Mouse (Mus musculus): ENCODE results near the gene Gusb. TPM values are rescaled to one million over a fixed set of nuclear protein-coding genes. Genes with fewer than 3 reads are reported as not detected.

Gusb gene
- polyA plus RNA-seq, 1 experiment from 2014 or later: 15.9 TPM

DNA sequence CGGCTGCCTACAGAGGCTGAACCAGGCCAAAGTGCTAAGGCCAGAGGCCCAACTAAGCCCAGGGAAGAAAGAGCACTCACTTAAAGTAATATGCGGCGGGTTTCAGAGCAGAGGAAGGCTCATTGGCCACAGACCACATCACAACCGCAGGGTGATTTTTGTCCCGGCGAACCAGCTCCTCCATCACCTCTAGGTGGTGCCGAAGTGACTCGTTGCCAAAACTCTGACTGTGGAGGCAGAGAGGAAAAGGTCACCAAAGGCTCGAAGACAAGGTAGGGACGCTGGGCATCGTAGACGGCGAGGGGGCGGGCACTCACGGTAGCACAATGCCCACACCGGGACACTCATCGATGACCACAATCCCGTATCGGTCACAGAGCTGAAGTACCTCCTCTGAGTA, 5.1 kb downstream of the Gusb start:
- Histone ChIP-seq H3K4me1 (peaks cover 10% of the 10 kb centered on the region), H3K4me3 (no peak overlapping the region), H3K9me3 (replicated peaks) (no peaks in the 10 kb centered on the region), H3K9ac (no peak overlapping the region), H3K4me2 (no peak overlapping the region), H3K27ac (no peak overlapping the region), H3K27me3 (no peaks in the 10 kb centered on the region), H3K36me3 (ENCODE audit: poor library complexity, severe bottlenecking) (no peaks in the 10 kb centered on the region)
- WGBS: 73% methylated on average over 19 of the region's 19 CpGs
- no peak for ATAC-seq

DNA sequence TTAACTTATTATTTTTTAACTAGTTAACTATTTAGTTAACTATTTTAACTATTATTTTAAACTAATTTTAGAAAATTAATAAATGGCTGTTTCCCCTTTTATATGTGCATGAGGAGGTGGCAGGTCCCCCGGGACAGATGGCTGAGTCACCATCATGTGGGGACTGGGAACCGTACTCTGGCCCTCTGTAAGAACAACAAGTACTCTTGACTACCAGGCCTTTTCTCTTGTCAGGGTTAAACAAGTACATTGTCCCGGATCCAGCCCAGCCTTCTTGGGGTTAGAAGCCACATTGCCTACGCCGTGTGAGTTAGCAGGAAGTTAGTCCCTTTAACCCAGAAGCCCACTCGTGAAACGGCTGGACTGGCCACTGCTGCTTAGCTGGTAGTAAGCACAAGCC, 7.9 kb downstream of the Gusb start:
- Histone ChIP-seq H3K4me2 (no peak overlapping the region), H3K4me3 (no peak overlapping the region), H3K9ac (no peak overlapping the region), H3K27me3 (no peaks in the 10 kb centered on the region), H3K9me3 (replicated peaks) (no peaks in the 10 kb centered on the region), H3K4me1 (no peaks in the 10 kb centered on the region), H3K27ac (no peak overlapping the region), H3K36me3 (ENCODE audit: poor library complexity, severe bottlenecking) (peaks cover 6% of the 10 kb centered on the region; the same call in 1 of the 2 replicates)
- no peak for ATAC-seq
- WGBS: 94% methylated on average over 7 of the region's 7 CpGs

DNA sequence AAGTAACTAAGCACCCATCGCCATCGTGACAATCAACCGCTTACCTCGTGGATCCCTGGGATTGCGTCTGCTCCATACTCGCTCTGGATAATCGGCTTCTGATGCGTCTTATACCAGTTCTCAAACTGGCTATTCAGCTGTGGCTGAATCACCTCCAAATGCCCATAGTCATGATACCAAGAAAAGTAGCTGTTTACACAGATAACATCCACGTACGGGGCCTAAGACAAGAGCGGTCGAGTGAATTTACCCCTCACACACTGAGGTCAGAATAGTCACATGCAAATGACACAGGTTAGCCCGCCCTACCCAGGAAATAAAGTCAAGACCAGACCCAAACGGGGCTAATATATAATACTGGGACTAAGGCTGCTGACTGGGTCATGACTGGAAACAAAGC, 9.5 kb downstream of the Gusb start:
- Histone ChIP-seq H3K27ac (no peak overlapping the region), H3K4me1 (no peaks in the 10 kb centered on the region), H3K9ac (no peak overlapping the region), H3K9me3 (replicated peaks) (no peaks in the 10 kb centered on the region), H3K36me3 (ENCODE audit: poor library complexity, severe bottlenecking) (peaks cover 11% of the 10 kb centered on the region; the same call in 1 of the 2 replicates), H3K4me3 (no peak overlapping the region), H3K27me3 (no peaks in the 10 kb centered on the region), H3K4me2 (no peak overlapping the region)
- no peak for ATAC-seq
- WGBS: 91% methylated on average over 14 of the region's 14 CpGs

DNA sequence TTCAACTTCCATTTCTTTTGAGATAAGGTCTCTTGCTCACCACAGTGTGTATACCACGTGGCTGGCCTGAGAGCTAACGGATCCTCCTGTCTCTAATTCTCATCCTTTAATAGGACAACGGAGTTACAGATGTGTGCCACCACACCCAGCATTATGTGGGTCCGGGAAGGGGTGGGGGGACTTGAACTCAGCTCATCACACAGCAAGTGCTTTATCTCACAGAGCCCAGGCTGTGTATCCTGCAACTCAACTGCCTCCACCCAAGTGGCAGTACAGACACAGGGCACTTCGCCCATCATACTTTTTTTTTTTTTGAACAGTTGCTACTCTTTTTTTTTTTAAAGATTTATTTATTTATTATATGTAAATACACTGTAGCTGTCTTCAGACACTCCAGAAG, 11.0 kb downstream of the Gusb start:
- no peak for ATAC-seq
- no peak overlapping the region for H3K9ac ChIP-seq
- no peak overlapping the region for H3K27ac ChIP-seq
- H3K4me2 ChIP-seq: no peak overlapping the region
- no peak overlapping the region for H3K4me3 ChIP-seq
- H3K4me1 ChIP-seq: no peaks in the 10 kb centered on the region
- 93% methylated on average over 5 of the region's 5 CpGs for WGBS
- peaks cover 15% of the 10 kb centered on the region; the same call in 1 of the 2 replicates for H3K36me3 ChIP-seq (ENCODE audit: poor library complexity, severe bottlenecking)
- no peaks in the 10 kb centered on the region for H3K9me3 ChIP-seq (replicated peaks)
- no peaks in the 10 kb centered on the region for H3K27me3 ChIP-seq

DNA sequence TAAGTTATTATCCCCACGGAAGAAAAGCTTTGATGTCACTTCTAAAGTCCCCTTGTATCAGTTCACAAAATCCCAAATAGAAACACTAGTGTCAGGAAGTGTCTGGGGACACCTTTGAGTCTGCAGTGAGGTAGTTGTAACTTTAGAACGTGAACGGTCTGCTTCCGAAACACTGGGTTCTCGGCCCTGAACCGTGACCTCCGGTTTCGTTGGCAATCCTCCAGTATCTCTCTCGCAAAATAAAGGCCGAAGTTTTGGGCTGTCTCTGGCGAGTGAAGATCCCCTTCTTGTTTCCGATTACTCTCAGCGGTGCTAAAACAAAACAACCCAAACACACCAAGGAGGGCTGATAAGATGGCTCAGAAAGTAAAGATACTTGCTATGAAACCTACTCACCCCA, 13.5 kb downstream of the Gusb start:
- Histone ChIP-seq H3K9ac (no peak overlapping the region), H3K27me3 (no peaks in the 10 kb centered on the region), H3K4me3 (no peak overlapping the region), H3K4me2 (no peak overlapping the region), H3K36me3 (ENCODE audit: poor library complexity, severe bottlenecking) (peaks cover 15% of the 10 kb centered on the region; the same call in 1 of the 2 replicates), H3K4me1 (no peaks in the 10 kb centered on the region), H3K27ac (no peak overlapping the region), H3K9me3 (replicated peaks) (no peaks in the 10 kb centered on the region)
- ATAC-seq: no peak
- 87% methylated on average over 13 of the region's 13 CpGs for WGBS

DNA sequence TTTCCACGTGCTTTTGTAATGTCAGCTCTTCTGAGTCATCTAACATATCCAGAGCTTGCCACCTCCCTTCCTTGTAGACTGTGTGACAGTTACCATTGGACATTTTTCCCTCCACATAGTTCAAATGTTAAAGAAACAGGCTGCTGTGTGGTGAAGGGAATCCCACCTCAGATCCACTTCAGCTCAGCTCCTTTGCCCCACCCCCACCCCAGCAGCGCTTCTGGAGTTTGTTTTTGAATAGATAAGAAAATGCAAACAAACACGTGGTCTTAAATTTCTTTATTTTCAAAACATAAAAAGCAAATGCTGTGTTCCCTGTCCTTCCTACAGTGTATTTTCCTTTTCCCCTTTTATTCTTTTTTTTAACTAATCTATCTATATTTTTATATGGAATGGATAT, 22.6 kb downstream of the Gusb start:
- H3K4me3 ChIP-seq: no peak overlapping the region
- H3K9ac ChIP-seq: no peak overlapping the region
- H3K9me3 ChIP-seq (replicated peaks): no peaks in the 10 kb centered on the region
- no peak overlapping the region for H3K4me2 ChIP-seq
- H3K4me1 ChIP-seq: no peaks in the 10 kb centered on the region
- H3K36me3 ChIP-seq (ENCODE audit: poor library complexity, severe bottlenecking): peaks cover 21% of the 10 kb centered on the region
- 84% methylated on average over 3 of the region's 3 CpGs for WGBS
- H3K27me3 ChIP-seq: no peaks in the 10 kb centered on the region
- no peak for ATAC-seq
- H3K27ac ChIP-seq: no peak overlapping the region

DNA sequence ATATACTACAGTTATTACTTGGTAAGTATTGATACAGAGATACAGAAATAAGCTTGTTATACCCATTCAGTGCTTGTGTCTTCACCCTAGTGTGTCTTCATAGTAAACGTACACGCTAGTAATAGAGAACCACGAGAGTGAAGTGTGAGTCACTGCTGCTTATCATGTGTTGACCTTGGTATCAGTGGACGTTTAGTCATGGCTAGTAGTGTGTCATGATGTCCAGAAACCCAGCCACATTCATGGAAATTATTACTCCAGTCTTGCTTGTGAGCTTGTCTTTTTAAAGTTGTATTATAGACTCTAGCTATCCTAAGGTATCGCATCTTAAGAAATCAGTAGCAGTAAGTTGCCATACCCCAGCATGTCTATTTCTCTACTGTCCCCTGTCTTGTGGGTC, 24.2 kb downstream of the Gusb start:
- ATAC-seq: no peak
- no peaks in the 10 kb centered on the region for H3K4me1 ChIP-seq
- WGBS: 89% methylated on average over 5 of the region's 5 CpGs

DNA sequence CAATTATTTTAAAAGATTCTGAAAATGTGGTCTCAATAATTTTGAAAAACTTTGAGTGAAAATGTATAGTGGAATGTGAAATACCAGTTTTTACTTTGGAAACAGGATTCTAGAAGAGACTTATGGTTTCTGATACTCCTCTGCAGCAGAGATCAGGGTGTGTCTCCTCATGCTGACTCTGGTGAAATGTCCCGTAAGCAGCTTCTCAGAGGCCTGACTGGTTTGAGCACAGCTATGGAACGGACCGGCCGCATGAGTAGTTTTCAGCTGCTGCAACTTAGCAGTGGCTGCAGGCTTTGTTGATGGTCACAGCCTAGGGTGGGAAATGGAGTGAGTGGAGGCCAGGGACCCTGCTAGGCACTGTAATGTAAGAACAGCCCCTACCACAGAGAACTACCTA, 25.1 kb downstream of the Gusb start:
- no peaks in the 10 kb centered on the region for H3K27me3 ChIP-seq
- 86% methylated on average over 4 of the region's 4 CpGs for WGBS
- H3K36me3 ChIP-seq (ENCODE audit: poor library complexity, severe bottlenecking): peaks cover 5% of the 10 kb centered on the region; the same call in 1 of the 2 replicates
- ATAC-seq: no peak
- H3K9ac ChIP-seq: no peak overlapping the region
- no peak overlapping the region for H3K27ac ChIP-seq
- no peak overlapping the region for H3K4me3 ChIP-seq
- no peak overlapping the region for H3K4me2 ChIP-seq
- no peaks in the 10 kb centered on the region for H3K9me3 ChIP-seq (replicated peaks)
- H3K4me1 ChIP-seq: no peaks in the 10 kb centered on the region

More for the DNA sequence above, 24.2 kb downstream of the Gusb start:
- no peak overlapping the region for H3K4me2 ChIP-seq
- no peak overlapping the region for H3K9ac ChIP-seq
- no peak overlapping the region for H3K27ac ChIP-seq
- H3K36me3 ChIP-seq (ENCODE audit: poor library complexity, severe bottlenecking): peaks cover 13% of the 10 kb centered on the region
- H3K4me3 ChIP-seq: no peak overlapping the region
- no peaks in the 10 kb centered on the region for H3K27me3 ChIP-seq
- H3K9me3 ChIP-seq (replicated peaks): no peaks in the 10 kb centered on the region

DNA sequence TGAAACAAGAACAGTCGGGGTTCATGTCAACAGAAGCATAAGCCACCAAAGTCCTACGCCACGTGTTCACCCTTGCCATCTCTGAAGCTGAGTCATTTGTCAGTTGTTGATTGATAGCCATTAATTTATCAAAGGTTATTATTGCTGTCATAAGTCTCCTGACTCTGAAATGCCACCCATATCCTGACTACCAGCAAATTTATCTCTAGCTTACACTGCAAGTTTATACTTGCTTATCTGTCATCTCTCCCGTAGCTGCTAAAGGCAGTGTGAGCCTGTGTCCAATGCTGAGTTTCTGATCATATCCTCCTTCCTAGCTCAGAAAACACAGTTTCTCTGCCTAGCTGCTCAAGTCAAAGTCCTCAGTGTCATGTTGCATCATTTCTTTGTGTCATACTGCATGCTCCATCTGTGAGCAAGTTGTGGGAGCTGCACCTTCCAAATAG, 28.0 kb downstream of the Gusb start:
- H3K36me3 ChIP-seq (ENCODE audit: poor library complexity, severe bottlenecking): peaks cover 13% of the 10 kb centered on the region
- no peak overlapping the region for H3K4me3 ChIP-seq
- WGBS: 95% methylated on average over 4 of the region's 4 CpGs
- no peak overlapping the region for H3K9ac ChIP-seq
- no peak for ATAC-seq
- H3K4me1 ChIP-seq: no peaks in the 10 kb centered on the region
- no peaks in the 10 kb centered on the region for H3K9me3 ChIP-seq (replicated peaks)
- H3K4me2 ChIP-seq: no peak overlapping the region
- no peak overlapping the region for H3K27ac ChIP-seq
- H3K27me3 ChIP-seq: no peaks in the 10 kb centered on the region

DNA sequence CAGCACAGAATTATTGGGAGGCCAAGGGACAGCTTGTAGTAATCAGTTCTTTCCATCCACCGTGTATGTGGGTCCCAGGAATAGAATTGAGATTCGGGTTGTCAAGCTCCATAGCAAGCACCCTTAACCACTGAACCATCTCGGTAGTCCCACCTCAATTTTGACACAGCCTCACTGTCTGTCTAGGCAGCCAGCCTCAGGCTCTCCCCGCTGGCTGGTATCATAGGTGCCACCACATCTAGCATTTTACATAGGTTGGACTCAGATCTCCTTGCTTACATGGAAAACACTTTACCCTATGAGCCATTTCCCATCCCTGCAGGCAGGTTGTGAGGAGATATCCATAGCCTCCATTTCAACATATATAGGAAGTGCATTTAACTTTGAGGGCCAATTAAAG, 28.5 kb downstream of the Gusb start:
- WGBS: 98% methylated on average over 4 of the region's 4 CpGs
- ATAC-seq: no peak
- H3K9ac ChIP-seq: no peak overlapping the region
- H3K4me2 ChIP-seq: no peak overlapping the region
- no peaks in the 10 kb centered on the region for H3K9me3 ChIP-seq (replicated peaks)
- no peaks in the 10 kb centered on the region for H3K27me3 ChIP-seq
- H3K36me3 ChIP-seq (ENCODE audit: poor library complexity, severe bottlenecking): peaks cover 13% of the 10 kb centered on the region
- no peak overlapping the region for H3K4me3 ChIP-seq
- no peaks in the 10 kb centered on the region for H3K4me1 ChIP-seq
- no peak overlapping the region for H3K27ac ChIP-seq

DNA sequence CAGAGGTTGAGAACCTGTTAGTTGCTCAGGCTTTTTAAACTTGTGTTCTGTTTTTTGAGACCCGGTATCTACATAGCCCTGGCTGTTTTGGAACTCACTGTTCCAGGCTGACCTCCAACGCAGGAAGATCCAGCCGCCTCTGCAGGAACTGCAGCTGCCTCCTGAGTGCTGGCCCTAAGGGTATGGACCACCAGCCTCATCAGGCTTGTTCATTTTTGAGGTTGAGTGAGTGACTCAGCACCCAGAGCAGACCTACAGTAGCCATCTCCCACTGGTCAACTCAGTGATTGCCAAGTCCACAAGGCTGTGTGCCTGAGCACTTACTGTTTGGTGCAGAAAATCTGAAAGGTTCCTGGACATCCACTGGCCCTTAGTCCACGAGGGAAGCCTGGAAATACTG, 31.4 kb downstream of the Gusb start:
- peaks cover under 1% of the 10 kb centered on the region; the same call in 1 of the 2 replicates for H3K4me1 ChIP-seq
- peaks cover 13% of the 10 kb centered on the region for H3K36me3 ChIP-seq (ENCODE audit: poor library complexity, severe bottlenecking)
- H3K4me3 ChIP-seq: no peak overlapping the region
- 90% methylated on average over 4 of the region's 4 CpGs for WGBS
- H3K4me2 ChIP-seq: no peak overlapping the region
- ATAC-seq: no peak
- H3K9me3 ChIP-seq (replicated peaks): no peaks in the 10 kb centered on the region
- no peak overlapping the region for H3K27ac ChIP-seq
- H3K27me3 ChIP-seq: no peaks in the 10 kb centered on the region
- no peak overlapping the region for H3K9ac ChIP-seq

DNA sequence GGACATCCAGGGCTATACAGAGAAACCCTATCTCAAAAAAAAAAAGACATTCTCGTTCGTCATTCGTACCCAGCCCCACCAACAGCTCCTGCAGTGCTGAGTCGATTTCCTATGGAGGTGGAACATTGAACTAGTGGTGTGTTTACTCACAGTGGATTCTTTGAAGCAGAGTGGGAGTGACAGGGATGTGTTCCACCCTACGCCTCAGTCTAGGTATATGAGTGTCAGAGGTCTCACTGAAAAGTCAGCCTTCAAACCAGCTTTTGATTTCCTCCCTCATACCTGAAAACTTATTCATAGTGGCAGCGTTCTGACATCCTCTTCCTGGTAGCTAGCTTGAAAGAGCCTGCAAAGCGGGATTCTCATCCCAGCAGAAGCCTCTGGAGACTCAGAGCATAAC, 34.4 kb downstream of the Gusb start:
- H3K9me3 ChIP-seq (replicated peaks): no peaks in the 10 kb centered on the region
- ATAC-seq: no peak
- H3K36me3 ChIP-seq (ENCODE audit: poor library complexity, severe bottlenecking): peaks cover 9% of the 10 kb centered on the region
- H3K4me3 ChIP-seq: no peak overlapping the region
- no peak overlapping the region for H3K4me2 ChIP-seq
- H3K27me3 ChIP-seq: no peaks in the 10 kb centered on the region
- WGBS: 83% methylated on average over 7 of the region's 7 CpGs
- no peak overlapping the region for H3K27ac ChIP-seq
- H3K9ac ChIP-seq: no peak overlapping the region
- H3K4me1 ChIP-seq: peaks cover 10% of the 10 kb centered on the region

DNA sequence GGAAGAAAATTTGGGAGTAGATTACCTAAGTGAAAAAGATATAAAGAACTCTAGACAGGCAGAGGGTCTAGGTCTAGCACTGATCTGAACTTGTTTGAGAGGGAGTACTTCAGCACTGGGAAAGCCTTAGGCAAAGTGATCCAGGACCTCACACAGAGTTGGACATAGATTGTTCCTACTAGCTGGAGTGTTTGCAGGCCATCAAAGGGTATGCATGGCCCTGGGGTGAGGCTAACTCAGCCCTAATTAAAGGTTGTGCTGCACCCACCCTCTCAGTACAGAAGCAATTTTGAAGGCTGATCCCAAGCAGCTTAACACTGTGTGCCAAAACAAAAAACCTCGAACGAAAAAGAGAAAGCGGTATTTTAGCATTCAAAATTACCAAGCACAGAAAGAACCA, 36.4 kb downstream of the Gusb start:
- peaks cover 10% of the 10 kb centered on the region for H3K4me1 ChIP-seq
- WGBS: 45% methylated on average over 3 of the region's 3 CpGs
- ATAC-seq: no peak
- H3K27me3 ChIP-seq: no peaks in the 10 kb centered on the region
- no peak overlapping the region for H3K4me3 ChIP-seq
- H3K4me2 ChIP-seq: no peak overlapping the region
- no peaks in the 10 kb centered on the region for H3K9me3 ChIP-seq (replicated peaks)
- no peak overlapping the region for H3K9ac ChIP-seq
- H3K27ac ChIP-seq: no peak overlapping the region
- peaks cover under 1% of the 10 kb centered on the region for H3K36me3 ChIP-seq (ENCODE audit: poor library complexity, severe bottlenecking)
